Mouse (Mus musculus) liver, postnatal 0 days (tissue): ENCODE results near the gene Dock3. TPM values are rescaled to one million over a fixed set of nuclear protein-coding genes. Genes with fewer than 3 reads are reported as not detected.
"Not testable (repeated sequence)": the region's sequence is repeated elsewhere in the genome, so short reads cannot be mapped to it uniquely, and the experiment has no call there.

Experiments
- ATAC-seq: fragments of 200-750 bp; cut with Nextera tagmentation; 2 replicates; pipeline ENCODE4 v1.8.0; 2017; ENCODE audit warnings: mild to moderate bottlenecking, moderate library complexity
- DNase-seq: peaks from one replicate; pipeline ENCODE4 v3.0.0-alpha.2; 2016
- H3K27ac ChIP-seq: fragments of 300-500 bp; sonication (generic); 2 replicates; pipeline ENCODE4 v1.5.1; 2014; ENCODE audit warnings: antibody characterized with exemption, moderate library complexity, mild to moderate bottlenecking, low read depth
- H3K27me3 ChIP-seq: fragments of 300-500 bp; sonication (generic); 2 replicates; pipeline ENCODE4 v1.6.1; 2014; ENCODE audit warnings: low read length, control low read depth, mixed read lengths; ENCODE audit not compliant: insufficient read depth
- H3K36me3 ChIP-seq: fragments of 300-500 bp; sonication (generic); replicated peaks from 2 replicates; pipeline ENCODE4 v1.6.1; 2014; ENCODE audit warnings: mild to moderate bottlenecking, control low read depth, low read length, moderate library complexity, mixed read lengths; ENCODE audit not compliant: insufficient read depth
- H3K4me1 ChIP-seq: fragments of 300-500 bp; sonication (generic); 2 replicates; pipeline ENCODE4 v1.6.1; 2014; ENCODE audit warnings: antibody characterized with exemption, mild to moderate bottlenecking, control low read depth; ENCODE audit not compliant: insufficient read depth
- H3K4me2 ChIP-seq: fragments of 300-500 bp; sonication (generic); 2 replicates; pipeline ENCODE4 v1.6.1; 2014; ENCODE audit warnings: low read depth, mild to moderate bottlenecking, low read length, moderate library complexity, mixed read lengths
- H3K4me3 ChIP-seq: fragments of 300-500 bp; sonication (generic); 2 replicates; pipeline ENCODE4 v1.5.1; 2014; ENCODE audit warnings: low read depth, low read length
- H3K9ac ChIP-seq: fragments of 300-500 bp; sonication (generic); replicated peaks from 2 replicates; pipeline ENCODE4 v1.6.1; 2014; ENCODE audit warnings: mild to moderate bottlenecking, moderate library complexity
- H3K9me3 ChIP-seq: fragments of 300-500 bp; sonication (generic); 2 replicates; pipeline ENCODE4 v1.6.1; 2016; ENCODE audit warnings: mild to moderate bottlenecking, control low read depth, low read length, mixed read lengths
- CTCF ChIP-seq: sonication (generic); IDR thresholded peaks from 2 replicates; pipeline ENCODE4 v1.5.1; 2016; ENCODE audit warnings: antibody characterized with exemption, low read depth
- EP300 ChIP-seq: IDR thresholded peaks from 2 replicates; pipeline ENCODE4 v1.6.1; 2016; ENCODE audit warnings: antibody characterized with exemption, low read depth, mild to moderate bottlenecking
- WGBS: fragments of 180-500 bp; shearing (Covaris S2); extraction: QIAGEN DNeasy Blood & Tissue Kit; methylation state at CpG from one replicate; pipeline ENCODE4 v1.1.7; 2014; ENCODE audit not compliant: insufficient replicate concordance; 5-methylcytosine and 5-hydroxymethylcytosine counted together
- polyA plus RNA-seq: library from polyadenylated mRNA; unstranded; fragments of >200 nt; fragmentation: Nextera tagmentation; extraction: Ambion mirVana; gene quantifications from 2 replicates; pipeline ENCODE4 v1.2.1, GENCODE M21; 2015

Gene Dock3
- polyA plus RNA-seq, 1 experiment from 2014 or later, result not detected

DNA sequence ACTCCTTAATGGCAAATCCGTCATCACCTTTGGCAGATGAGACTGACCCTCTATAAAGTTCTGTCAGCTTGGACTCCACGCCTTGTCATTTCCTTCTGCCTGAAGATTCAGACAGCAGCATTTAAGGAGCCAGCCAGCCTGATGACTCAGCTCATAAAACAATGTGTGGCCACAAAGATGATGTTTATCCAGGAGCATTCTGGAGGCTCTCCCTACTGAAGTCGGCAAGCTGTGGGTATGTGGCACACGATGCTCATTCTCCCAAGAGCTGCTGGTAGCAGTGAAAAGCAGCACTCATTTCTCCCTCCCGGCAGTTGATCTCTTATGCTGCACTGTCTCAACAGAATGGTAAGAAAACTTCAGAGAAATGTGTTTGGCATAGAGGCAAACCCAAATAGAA lies 3.6 kb upstream of the Dock3 start:
- H3K4me3 ChIP-seq, result no peak overlapping the region
- no peak for TF ChIP-seq EP300
- TF ChIP-seq CTCF, result no peak
- 35% methylated on average over 5 of the region's 5 CpGs for WGBS

DNA sequence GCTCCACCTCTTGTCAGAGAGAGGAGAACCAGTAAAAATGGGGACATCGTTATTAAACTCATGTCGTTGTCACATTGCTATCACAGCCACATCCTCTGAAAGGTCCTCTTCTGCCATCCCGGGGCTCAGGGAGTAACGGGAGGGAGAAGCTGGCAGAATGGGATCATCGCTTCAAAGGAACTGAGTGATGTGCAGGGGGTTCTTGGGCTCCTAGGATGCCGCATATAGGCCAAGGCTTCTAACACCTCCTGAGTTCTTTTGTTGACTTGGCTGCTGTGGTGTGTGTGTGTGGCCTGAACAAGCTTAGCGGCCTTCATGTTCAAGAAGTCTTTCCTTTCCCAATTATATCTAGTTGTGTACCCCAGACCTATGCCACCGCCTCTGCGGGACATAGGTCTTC lies 431 bp upstream of the Dock3 start:
- Histone ChIP-seq H3K4me2 (peak overlapping the region; percentile 78; the same call in 1 of the 2 replicates), H3K9me3 (no peaks in the 10 kb centered on the region), H3K4me3 (peak overlapping the region; percentile 49; the same call in 1 of the 2 replicates), H3K36me3 (no peaks in the 10 kb centered on the region), H3K9ac (no peak overlapping the region), H3K27me3 (peaks cover 81% of the 10 kb centered on the region), H3K27ac (no peak overlapping the region), H3K4me1 (peaks cover 6% of the 10 kb centered on the region)
- ATAC-seq, result no peak
- TF ChIP-seq CTCF (no peak), EP300 (no peak)
- 28% methylated on average over 9 of the region's 9 CpGs for WGBS
- DNase-seq, result no peak

More for the DNA sequence above, 3.6 kb upstream of the Dock3 start:
- H3K27ac ChIP-seq, result no peak overlapping the region
- no peak for DNase-seq
- no peak overlapping the region for H3K9ac ChIP-seq
- H3K27me3 ChIP-seq, result peaks cover 82% of the 10 kb centered on the region
- H3K36me3 ChIP-seq, result no peaks in the 10 kb centered on the region
- no peak overlapping the region for H3K4me2 ChIP-seq
- H3K4me1 ChIP-seq, result peaks cover 6% of the 10 kb centered on the region
- no peak for ATAC-seq
- H3K9me3 ChIP-seq, result no peaks in the 10 kb centered on the region

DNA sequence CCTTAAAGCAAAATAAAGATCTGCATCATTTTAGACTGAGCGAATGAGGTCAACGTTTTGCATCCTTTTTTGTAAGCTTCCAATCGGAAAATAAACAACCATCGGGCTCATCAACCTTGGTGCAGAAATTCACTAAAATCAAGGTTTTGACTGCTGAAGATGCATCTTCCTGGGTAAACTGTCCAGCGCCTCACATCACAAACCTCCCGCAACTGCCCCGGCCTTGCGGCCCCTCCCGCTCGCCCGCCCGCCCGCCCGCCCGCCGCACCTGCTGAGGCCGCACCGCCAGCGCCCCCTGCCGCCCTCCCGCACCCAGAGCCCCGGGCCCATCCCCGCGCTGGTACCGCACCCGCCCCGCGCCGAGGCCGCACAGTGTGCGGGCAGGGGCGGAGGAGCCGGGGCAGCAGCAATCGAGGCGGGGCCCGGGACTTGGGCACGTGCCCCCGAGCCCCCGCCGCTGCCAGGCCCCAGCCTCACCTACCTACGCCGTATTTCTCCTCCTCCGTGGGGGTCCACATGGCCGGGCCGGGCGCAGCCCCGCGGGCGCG lies 644 bp downstream of the Dock3 start:
- WGBS, result 4% methylated on average over 20 of the region's 50 CpGs
- Histone ChIP-seq H3K36me3 (no peaks in the 10 kb centered on the region), H3K27me3 (peaks cover 78% of the 10 kb centered on the region), H3K9me3 (no peaks in the 10 kb centered on the region), H3K4me1 (peaks cover 6% of the 10 kb centered on the region), H3K4me3 (peak overlapping the region; percentile 49), H3K27ac (no peak overlapping the region), H3K9ac (no peak overlapping the region), H3K4me2 (peak overlapping the region; percentile 78)
- ATAC-seq, result no peak
- no peak for TF ChIP-seq CTCF
- no peak for TF ChIP-seq EP300
- DNase-seq, result peak; percentile 21

DNA sequence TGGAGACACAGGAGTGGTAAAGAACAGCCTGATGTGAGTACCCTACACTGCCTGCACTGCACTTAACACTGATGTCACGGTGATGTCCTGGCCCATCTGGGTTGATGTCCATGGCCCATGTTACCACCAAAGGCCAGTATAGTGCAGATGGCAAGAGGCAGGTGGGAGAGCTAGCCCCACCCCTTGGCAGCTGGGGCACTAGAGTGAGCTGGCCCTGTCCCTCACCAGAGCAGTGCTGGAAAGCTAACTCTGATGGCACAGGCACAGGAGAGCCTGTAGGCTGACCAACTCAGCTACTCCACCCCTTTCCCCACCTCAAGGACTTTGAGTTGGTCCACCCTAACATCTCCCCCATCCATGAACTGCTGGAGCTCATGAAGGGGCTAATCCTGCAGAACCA lies 7.1 kb downstream of the Dock3 start:
- Histone ChIP-seq H3K27me3 (peaks cover 23% of the 10 kb centered on the region), H3K4me2 (no peak overlapping the region), H3K36me3 (no peaks in the 10 kb centered on the region), H3K27ac (no peak overlapping the region), H3K9ac (no peak overlapping the region), H3K4me1 (no peaks in the 10 kb centered on the region), H3K9me3 (no peaks in the 10 kb centered on the region), H3K4me3 (no peak overlapping the region)
- TF ChIP-seq EP300 (no peak), CTCF (no peak)
- ATAC-seq (no peak), DNase-seq (no peak)
- 79% methylated on average over 1 of the region's 1 CpGs for WGBS

DNA sequence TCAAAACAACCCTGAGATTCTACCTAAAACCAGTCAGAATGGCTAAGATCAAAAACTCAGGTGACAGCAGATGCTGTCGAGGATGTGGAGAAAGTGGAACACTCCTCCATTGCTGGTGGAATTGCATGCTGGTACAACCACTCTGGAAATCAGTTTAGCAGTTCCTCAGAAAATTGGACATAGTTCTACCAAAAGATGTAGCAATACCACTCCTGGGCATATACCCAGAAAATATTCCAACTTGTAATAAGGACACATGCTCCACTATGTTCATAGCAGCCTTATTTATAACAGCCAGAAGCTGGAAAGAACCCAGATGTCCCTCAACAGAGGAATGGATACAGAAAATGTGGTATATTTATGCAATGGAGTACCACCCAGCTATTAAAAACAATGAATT lies 56.9 kb downstream of the Dock3 start:
- not testable (repeated sequence) for H3K9ac ChIP-seq, H3K4me1 ChIP-seq, H3K27me3 ChIP-seq, H3K4me2 ChIP-seq, H3K36me3 ChIP-seq, H3K27ac ChIP-seq, H3K9me3 ChIP-seq, H3K4me3 ChIP-seq, DNase-seq, ATAC-seq
- 64% methylated on average over 1 of the region's 1 CpGs for WGBS

DNA sequence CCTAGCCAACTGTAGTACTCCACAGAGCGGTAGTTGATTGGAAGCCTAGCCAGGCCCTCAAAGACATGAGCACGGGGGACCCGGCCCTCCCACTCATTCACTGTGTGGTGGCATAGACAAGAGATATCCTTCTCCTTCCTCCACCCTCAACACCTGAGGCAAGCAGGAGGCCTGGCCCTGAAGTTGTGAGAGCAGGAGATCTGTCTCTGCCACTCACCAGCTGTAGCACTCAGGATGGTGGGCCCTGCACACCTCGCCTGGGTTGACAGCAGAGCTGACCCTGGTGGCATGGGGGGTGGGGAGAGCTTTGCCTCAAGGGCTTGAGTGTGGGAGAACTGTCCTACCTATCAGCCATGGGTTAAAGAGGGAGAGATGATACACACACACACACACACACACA lies 65.9 kb downstream of the Dock3 start:
- ATAC-seq, result no peak

DNA sequence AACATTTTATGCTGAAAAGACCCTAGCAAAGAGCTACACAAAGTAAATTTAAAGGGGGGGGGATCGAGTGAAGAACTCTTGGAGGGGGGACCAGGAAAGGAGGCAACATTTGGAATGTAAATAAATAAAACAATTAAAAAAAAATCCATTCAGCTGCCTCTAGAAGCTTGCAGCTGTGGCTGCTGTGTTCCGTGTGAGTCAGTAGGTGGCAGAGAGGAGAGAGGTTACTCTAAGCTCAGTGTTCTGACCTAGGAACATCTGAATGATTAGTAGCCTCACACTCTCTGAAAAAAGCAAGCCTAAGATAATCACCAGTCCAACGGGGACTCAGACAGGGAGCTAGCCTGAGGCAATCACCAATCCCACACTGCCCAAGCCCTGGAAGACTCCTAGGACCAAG lies 66.9 kb downstream of the Dock3 start:
- ATAC-seq (no peak), DNase-seq (no peak)
- Histone ChIP-seq H3K27me3 (no peaks in the 10 kb centered on the region), H3K9me3 (no peaks in the 10 kb centered on the region), H3K4me1 (no peaks in the 10 kb centered on the region), H3K9ac (no peak overlapping the region), H3K4me3 (no peak overlapping the region), H3K4me2 (no peak overlapping the region), H3K36me3 (no peaks in the 10 kb centered on the region), H3K27ac (no peak overlapping the region)
- TF ChIP-seq EP300, result no peak
- peak; percentile 36 for TF ChIP-seq CTCF
- WGBS, result 10% methylated on average over 3 of the region's 3 CpGs

More for the DNA sequence above, 65.9 kb downstream of the Dock3 start:
- Histone ChIP-seq H3K27ac (no peak overlapping the region), H3K4me2 (no peak overlapping the region), H3K4me3 (no peak overlapping the region), H3K27me3 (no peaks in the 10 kb centered on the region), H3K9ac (no peak overlapping the region), H3K9me3 (no peaks in the 10 kb centered on the region), H3K36me3 (no peaks in the 10 kb centered on the region), H3K4me1 (no peaks in the 10 kb centered on the region)
- 74% methylated on average over 4 of the region's 4 CpGs for WGBS
- DNase-seq, result no peak
- TF ChIP-seq CTCF, result no peak

DNA sequence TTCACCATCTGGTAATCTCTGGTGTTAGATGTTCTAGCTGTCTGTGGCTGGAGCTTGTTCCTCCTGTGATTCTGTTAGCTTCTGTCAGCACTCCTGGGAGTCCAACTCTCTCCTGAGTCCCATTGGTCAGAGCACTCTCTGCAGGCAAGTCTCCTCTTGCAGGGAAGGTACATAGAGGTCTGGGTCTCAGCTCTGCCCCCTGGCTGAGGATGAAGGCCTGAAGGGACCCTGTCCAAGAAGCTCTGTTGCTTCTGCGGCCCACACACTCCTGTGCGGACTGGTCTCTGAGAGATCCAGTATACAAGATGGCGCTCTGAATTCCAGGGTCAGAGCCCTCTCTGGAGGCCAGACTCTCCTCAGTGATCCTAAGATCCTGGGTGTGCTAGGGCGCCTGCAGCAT lies 75.3 kb downstream of the Dock3 start:
- H3K27me3 ChIP-seq, H3K9ac ChIP-seq, H3K27ac ChIP-seq, H3K9me3 ChIP-seq, DNase-seq, H3K4me2 ChIP-seq, H3K4me1 ChIP-seq, H3K36me3 ChIP-seq, H3K4me3 ChIP-seq, ATAC-seq: not testable (repeated sequence)
- 80% methylated on average over 4 of the region's 4 CpGs for WGBS
